Mouse (Mus musculus): ENCODE measurements around the gene Map1b.

- TF ChIP-seq EP300 (IDR thresholded peaks at IDR 0.05) (no peak), CTCF (IDR thresholded peaks at IDR 0.05) (no peak)
These were observed 65.6 kb downstream of the Map1b start for GRCm38 (mm10) chr13:99450766-99451165.

Measured in lung, postnatal 0 days (tissue).